Mouse (Mus musculus) NIH3T3 (cell line): Measurements from ENCODE around the gene P2ry6.

Source experiments
- DNase-seq: peaks from one replicate; pipeline ENCODE4 v3.0.0-alpha.2; 2012; ENCODE audit warnings: low read depth

P2ry6 gene

GRCm38 (mm10) chr7:100974135-100974903, at the start of gene P2ry6:
TSS of gene P2ry6 (minus strand) at chr7:100974649.
- DNase-seq, result no peak

GRCm38 (mm10) chr7:101017492-101017891, 43.0 kb upstream of the P2ry6 start:
- peak; percentile 28 for DNase-seq

GRCm38 (mm10) chr7:101017021-101017461, 42.6 kb upstream of the P2ry6 start:
- DNase-seq, result peak; percentile 23

GRCm38 (mm10) chr7:101014985-101015384, 40.5 kb upstream of the P2ry6 start:
- no peak for DNase-seq

GRCm38 (mm10) chr7:101014041-101014440, 39.6 kb upstream of the P2ry6 start:
- no peak for DNase-seq

- no peak for DNase-seq
Observed at GRCm38 (mm10) chr7:101012541-101012940, 38.1 kb upstream of the P2ry6 start, which contains the start of gene P2ry2. TSS of gene P2ry2 (minus strand) at chr7:101012866.

GRCm38 (mm10) chr7:101011681-101012367, 37.4 kb upstream of the P2ry6 start:
- DNase-seq, result peak; percentile 48

- DNase-seq, result no peak
Observed at GRCm38 (mm10) chr7:101010741-101011140, 36.3 kb upstream of the P2ry6 start.

- no peak for DNase-seq
Observed at GRCm38 (mm10) chr7:101006201-101006600, 31.8 kb upstream of the P2ry6 start.

- no peak for DNase-seq
Observed at GRCm38 (mm10) chr7:101005119-101005518, 30.7 kb upstream of the P2ry6 start.

GRCm38 (mm10) chr7:101003442-101004326, 29.2 kb upstream of the P2ry6 start:
- no peak for DNase-seq

- DNase-seq, result no peak
Observed at GRCm38 (mm10) chr7:101002274-101002673, 27.8 kb upstream of the P2ry6 start.

GRCm38 (mm10) chr7:100999623-101000022, 25.2 kb upstream of the P2ry6 start:
- DNase-seq, result peak; percentile 47

- DNase-seq, result no peak
Observed at GRCm38 (mm10) chr7:100998578-100998960, 24.1 kb upstream of the P2ry6 start.

GRCm38 (mm10) chr7:100997951-100998577, 23.6 kb upstream of the P2ry6 start:
- no peak for DNase-seq

GRCm38 (mm10) chr7:100997215-100997614, 22.8 kb upstream of the P2ry6 start:
- DNase-seq, result no peak

- DNase-seq, result no peak
Observed at GRCm38 (mm10) chr7:100995951-100996350, 21.5 kb upstream of the P2ry6 start.

- DNase-seq, result no peak
Observed at GRCm38 (mm10) chr7:100995260-100995864, 20.9 kb upstream of the P2ry6 start.

- no peak for DNase-seq
Observed at GRCm38 (mm10) chr7:100993166-100993565, 18.7 kb upstream of the P2ry6 start.

- DNase-seq, result no peak
Observed at GRCm38 (mm10) chr7:100991972-100992371, 17.5 kb upstream of the P2ry6 start.

- peak; percentile 63 for DNase-seq
Observed at GRCm38 (mm10) chr7:100990636-100991311, 16.3 kb upstream of the P2ry6 start.
